Mouse (Mus musculus): ENCODE results near the gene Tmem53. TPM values are rescaled to one million over a fixed set of nuclear protein-coding genes. Genes with fewer than 3 reads are reported as not detected.

Gene Tmem53
- polyA plus RNA-seq, 1 experiment from 2014 or later: 4.9 TPM

DNA sequence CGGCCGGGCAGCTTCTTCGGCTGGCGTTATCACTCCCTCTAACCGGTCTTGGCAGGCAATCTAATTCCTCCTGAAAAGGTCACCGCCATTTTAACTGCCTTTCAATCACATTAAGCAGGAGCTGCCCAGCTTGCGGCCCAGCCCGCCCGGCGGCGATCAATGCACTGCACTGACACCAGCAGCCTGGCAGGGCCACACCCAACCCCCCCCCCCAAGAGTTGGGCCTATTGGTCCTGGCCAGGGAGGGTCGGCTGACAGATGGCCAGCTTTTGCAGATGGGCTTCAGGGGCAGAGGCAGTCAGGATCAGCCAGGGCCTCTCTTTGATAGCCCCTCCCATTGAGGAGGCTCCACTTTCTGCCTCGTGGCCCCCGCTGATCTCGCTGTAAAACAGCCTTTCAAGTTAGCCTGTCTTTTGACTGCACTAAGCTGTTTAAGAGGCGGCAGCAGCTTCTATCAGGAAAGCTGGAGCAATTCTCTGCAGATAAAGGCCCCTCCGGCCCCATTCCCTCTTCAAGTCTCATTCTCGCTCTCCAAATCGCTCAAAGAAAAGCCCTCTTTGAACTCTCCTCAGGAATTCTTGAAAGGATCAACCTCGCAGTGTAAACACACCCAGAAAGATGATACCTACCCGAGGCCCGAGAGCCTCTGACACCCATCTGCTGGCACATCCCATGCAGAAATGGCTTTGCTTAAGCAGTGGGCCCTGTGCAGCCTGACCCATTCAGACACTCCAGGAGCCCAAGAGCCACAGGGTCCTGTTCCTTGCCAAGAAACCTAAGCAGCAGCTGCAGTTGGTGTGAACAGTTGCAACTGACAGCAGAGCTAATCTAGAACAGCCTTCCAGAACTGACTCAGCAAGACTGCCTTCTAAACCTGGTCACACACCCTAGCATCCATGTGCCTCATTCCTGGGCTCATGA, 31.8 kb downstream of the Tmem53 start:
- no peak overlapping the region for H3K27ac ChIP-seq (ENCODE audit: low read depth, low read length)

GRCm38 (mm10) chr4:117284363-117284762, 32.6 kb downstream of the Tmem53 start:
- H3K4me2 ChIP-seq: no peak overlapping the region
- WGBS: 68% methylated on average over 4 of the region's 4 CpGs
- H3K36me3 ChIP-seq (ENCODE audit: control insufficient read depth, insufficient read depth, low read length): peaks cover 35% of the 10 kb centered on the region

More for the DNA sequence above, 31.8 kb downstream of the Tmem53 start:
- no peak overlapping the region for H3K4me2 ChIP-seq
- H3K36me3 ChIP-seq (ENCODE audit: control insufficient read depth, insufficient read depth, low read length): peaks cover 40% of the 10 kb centered on the region
- ATAC-seq (replicated peaks; ENCODE audit: low FRiP score): no peak
- 48% methylated on average over 22 of the region's 22 CpGs for WGBS
- no peaks in the 10 kb centered on the region for H3K9me3 ChIP-seq (ENCODE audit: control insufficient read depth, low read length)
- no peaks in the 10 kb centered on the region for H3K27me3 ChIP-seq (replicated peaks; ENCODE audit: control insufficient read depth, insufficient read depth, low read length)
- peaks cover 12% of the 10 kb centered on the region for H3K4me1 ChIP-seq (replicated peaks; ENCODE audit: control insufficient read depth, insufficient read depth, low read length)
- no peak overlapping the region for H3K9ac ChIP-seq (ENCODE audit: low read depth, low read length)
- DNase-seq (ENCODE audit: low spot score): no peak
- H3K4me3 ChIP-seq (ENCODE audit: low read depth, low read length): no peak overlapping the region

DNA sequence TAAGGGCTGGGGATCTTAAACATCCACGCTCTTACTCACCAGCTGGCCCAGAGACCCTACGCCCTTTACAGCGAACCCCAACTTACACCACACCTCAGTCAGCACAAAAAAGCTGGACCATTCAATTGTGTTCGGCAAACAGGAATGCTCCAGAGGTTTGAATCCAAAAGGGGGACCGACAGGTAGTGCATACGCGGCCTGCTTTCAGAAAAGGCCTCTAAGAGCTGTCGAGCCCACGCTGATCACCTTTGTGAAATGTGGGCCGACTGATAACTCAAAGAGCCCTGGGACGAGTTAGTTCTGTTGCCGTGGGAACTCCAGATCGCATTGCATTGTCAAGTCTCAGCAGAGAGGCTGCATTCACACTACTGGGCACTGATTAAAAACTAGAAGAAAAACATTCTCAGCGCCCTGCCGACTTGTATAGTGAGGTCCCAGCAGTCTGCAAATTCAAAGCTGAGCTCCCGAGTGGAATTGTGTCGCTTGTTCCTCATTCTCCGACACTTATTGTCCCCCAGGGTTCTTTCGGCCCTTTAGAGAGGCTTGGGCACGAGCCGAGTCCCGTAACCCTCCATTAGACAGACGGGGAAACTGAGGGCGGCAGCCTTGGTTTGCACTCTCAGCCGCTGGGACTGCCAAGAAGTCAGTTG, 36.7 kb downstream of the Tmem53 start:
- Histone ChIP-seq H3K27me3 (replicated peaks; ENCODE audit: control insufficient read depth, insufficient read depth, low read length) (no peaks in the 10 kb centered on the region), H3K4me2 (peak overlapping the region; percentile 75), H3K9me3 (ENCODE audit: control insufficient read depth, low read length) (no peaks in the 10 kb centered on the region), H3K4me1 (replicated peaks; ENCODE audit: control insufficient read depth, insufficient read depth, low read length) (peaks cover 17% of the 10 kb centered on the region), H3K4me3 (ENCODE audit: low read depth, low read length) (peak overlapping the region; percentile 81), H3K36me3 (ENCODE audit: control insufficient read depth, insufficient read depth, low read length) (peaks cover 23% of the 10 kb centered on the region), H3K9ac (ENCODE audit: low read depth, low read length) (peak overlapping the region; percentile 84), H3K27ac (ENCODE audit: low read depth, low read length) (peak overlapping the region; percentile 97)
- WGBS: 24% methylated on average over 25 of the region's 25 CpGs
- DNase-seq (ENCODE audit: low spot score): no peak
- ATAC-seq (replicated peaks; ENCODE audit: low FRiP score): peak; percentile 21

More at GRCm38 (mm10) chr4:117284363-117284762, 32.6 kb downstream of the Tmem53 start:
- H3K9ac ChIP-seq (ENCODE audit: low read depth, low read length): no peak overlapping the region
- DNase-seq (ENCODE audit: low spot score): no peak
- ATAC-seq (replicated peaks; ENCODE audit: low FRiP score): no peak
- H3K4me1 ChIP-seq (replicated peaks; ENCODE audit: control insufficient read depth, insufficient read depth, low read length): peaks cover 13% of the 10 kb centered on the region
- H3K4me3 ChIP-seq (ENCODE audit: low read depth, low read length): no peak overlapping the region
- H3K9me3 ChIP-seq (ENCODE audit: control insufficient read depth, low read length): no peaks in the 10 kb centered on the region
- H3K27me3 ChIP-seq (replicated peaks; ENCODE audit: control insufficient read depth, insufficient read depth, low read length): no peaks in the 10 kb centered on the region
- H3K27ac ChIP-seq (ENCODE audit: low read depth, low read length): no peak overlapping the region

- Histone ChIP-seq H3K9me3 (ENCODE audit: control insufficient read depth, low read length) (no peaks in the 10 kb centered on the region), H3K27me3 (replicated peaks; ENCODE audit: control insufficient read depth, insufficient read depth, low read length) (no peaks in the 10 kb centered on the region), H3K4me3 (ENCODE audit: low read depth, low read length) (peak overlapping the region; percentile 81), H3K36me3 (ENCODE audit: control insufficient read depth, insufficient read depth, low read length) (peaks cover 23% of the 10 kb centered on the region), H3K27ac (ENCODE audit: low read depth, low read length) (peak overlapping the region; percentile 97), H3K4me1 (replicated peaks; ENCODE audit: control insufficient read depth, insufficient read depth, low read length) (peaks cover 13% of the 10 kb centered on the region), H3K4me2 (peak overlapping the region; percentile 75), H3K9ac (ENCODE audit: low read depth, low read length) (peak overlapping the region; percentile 84)
- peak; percentile 86 for DNase-seq (ENCODE audit: low spot score)
- WGBS: 2% methylated on average over 77 of the region's 80 CpGs
- peak; percentile 89 for ATAC-seq (replicated peaks; ENCODE audit: low FRiP score)
Observed at GRCm38 (mm10) chr4:117288927-117289801, 37.4 kb downstream of the Tmem53 start.

DNA sequence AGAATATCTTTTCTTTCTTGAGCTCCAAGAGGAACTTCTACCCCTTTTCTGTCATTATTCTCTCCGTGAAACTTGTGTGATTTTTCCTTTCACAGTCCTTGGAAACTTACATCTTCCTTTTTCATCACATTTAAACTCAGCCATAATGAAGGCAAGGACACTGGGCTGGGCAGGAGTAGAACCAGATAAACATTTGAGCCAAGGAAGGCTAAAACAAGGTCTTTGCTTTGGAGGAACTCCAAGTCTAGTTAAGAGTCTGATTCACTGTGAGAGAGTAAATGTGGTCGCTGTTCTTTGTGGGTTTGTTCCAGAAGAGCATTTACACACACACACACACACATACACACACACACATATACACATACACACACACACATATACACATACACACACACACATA, 39.9 kb downstream of the Tmem53 start:
- peaks cover 13% of the 10 kb centered on the region for H3K4me1 ChIP-seq (replicated peaks; ENCODE audit: control insufficient read depth, insufficient read depth, low read length)
- no peak for ATAC-seq (replicated peaks; ENCODE audit: low FRiP score)
- no peak overlapping the region for H3K9ac ChIP-seq (ENCODE audit: low read depth, low read length)
- H3K27ac ChIP-seq (ENCODE audit: low read depth, low read length): no peak overlapping the region
- H3K36me3 ChIP-seq (ENCODE audit: control insufficient read depth, insufficient read depth, low read length): peaks cover 4% of the 10 kb centered on the region; the same call in 1 of the 2 replicates
- WGBS: 79% methylated on average over 2 of the region's 2 CpGs
- no peak overlapping the region for H3K4me3 ChIP-seq (ENCODE audit: low read depth, low read length)
- no peaks in the 10 kb centered on the region for H3K9me3 ChIP-seq (ENCODE audit: control insufficient read depth, low read length)
- H3K27me3 ChIP-seq (replicated peaks; ENCODE audit: control insufficient read depth, insufficient read depth, low read length): no peaks in the 10 kb centered on the region
- no peak overlapping the region for H3K4me2 ChIP-seq
- DNase-seq (ENCODE audit: low spot score): no peak

- Histone ChIP-seq H3K4me2 (no peak overlapping the region), H3K9ac (ENCODE audit: low read depth, low read length) (no peak overlapping the region), H3K4me1 (replicated peaks; ENCODE audit: control insufficient read depth, insufficient read depth, low read length) (no peaks in the 10 kb centered on the region), H3K27me3 (replicated peaks; ENCODE audit: control insufficient read depth, insufficient read depth, low read length) (peaks cover 15% of the 10 kb centered on the region), H3K36me3 (ENCODE audit: control insufficient read depth, insufficient read depth, low read length) (no peaks in the 10 kb centered on the region), H3K9me3 (ENCODE audit: control insufficient read depth, low read length) (no peaks in the 10 kb centered on the region), H3K27ac (ENCODE audit: low read depth, low read length) (no peak overlapping the region), H3K4me3 (ENCODE audit: low read depth, low read length) (no peak overlapping the region)
- DNase-seq (ENCODE audit: low spot score): no peak
- 83% methylated on average over 19 of the region's 19 CpGs for WGBS
- ATAC-seq (replicated peaks; ENCODE audit: low FRiP score): no peak
Observed at GRCm38 (mm10) chr4:117296849-117297593, 45.3 kb downstream of the Tmem53 start.

DNA sequence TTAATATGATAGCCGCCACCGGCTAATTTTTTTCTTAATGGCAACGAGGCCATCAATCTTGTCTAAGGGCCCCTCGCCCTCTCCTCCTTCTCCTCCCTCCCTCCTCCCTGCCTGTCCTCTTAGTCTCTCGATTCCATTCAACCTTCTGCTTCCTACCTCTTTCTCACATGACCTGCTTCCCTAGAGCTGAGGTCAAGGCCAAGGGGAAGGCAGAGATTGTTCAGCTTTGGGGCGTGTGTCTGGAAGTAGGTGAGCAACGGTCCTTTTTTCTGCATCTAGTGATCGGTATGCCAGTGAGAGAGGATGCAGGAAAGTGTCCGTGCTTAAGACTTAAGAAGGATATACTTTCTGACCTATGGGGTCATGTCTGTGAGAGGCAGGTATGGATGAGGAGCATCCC, 46.1 kb downstream of the Tmem53 start:
- peaks cover 23% of the 10 kb centered on the region for H3K27me3 ChIP-seq (replicated peaks; ENCODE audit: control insufficient read depth, insufficient read depth, low read length)
- 76% methylated on average over 9 of the region's 9 CpGs for WGBS
- no peak for ATAC-seq (replicated peaks; ENCODE audit: low FRiP score)

DNA sequence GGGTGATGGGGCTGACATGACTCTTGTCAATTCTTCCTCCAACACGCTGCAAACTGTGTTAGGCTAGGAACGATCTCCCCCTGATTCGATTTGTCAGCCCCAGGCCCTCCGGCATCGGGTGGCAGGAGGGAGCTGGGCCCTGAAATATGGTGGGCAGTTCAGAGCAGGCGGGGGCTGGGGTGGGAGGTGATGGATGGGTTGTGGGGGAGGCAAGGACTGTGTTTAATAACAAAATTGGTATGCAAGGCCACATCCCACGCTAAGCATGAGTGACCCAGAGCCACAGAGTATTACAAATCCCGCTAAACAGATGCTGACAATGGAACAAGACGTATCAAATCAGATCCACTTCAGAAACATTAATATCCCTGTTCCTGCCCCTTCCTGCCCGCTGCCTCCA, 48.2 kb downstream of the Tmem53 start:
- H3K4me3 ChIP-seq (ENCODE audit: low read depth, low read length): no peak overlapping the region
- H3K27me3 ChIP-seq (replicated peaks; ENCODE audit: control insufficient read depth, insufficient read depth, low read length): peaks cover 44% of the 10 kb centered on the region
- WGBS: 85% methylated on average over 10 of the region's 10 CpGs
- no peak overlapping the region for H3K27ac ChIP-seq (ENCODE audit: low read depth, low read length)
- DNase-seq (ENCODE audit: low spot score) (no peak), ATAC-seq (replicated peaks; ENCODE audit: low FRiP score) (no peak)
- no peak overlapping the region for H3K9ac ChIP-seq (ENCODE audit: low read depth, low read length)
- H3K4me1 ChIP-seq (replicated peaks; ENCODE audit: control insufficient read depth, insufficient read depth, low read length): peaks cover 12% of the 10 kb centered on the region
- H3K36me3 ChIP-seq (ENCODE audit: control insufficient read depth, insufficient read depth, low read length): no peaks in the 10 kb centered on the region
- no peak overlapping the region for H3K4me2 ChIP-seq
- H3K9me3 ChIP-seq (ENCODE audit: control insufficient read depth, low read length): no peaks in the 10 kb centered on the region

More for the DNA sequence above, 46.1 kb downstream of the Tmem53 start:
- H3K36me3 ChIP-seq (ENCODE audit: control insufficient read depth, insufficient read depth, low read length): no peaks in the 10 kb centered on the region
- H3K27ac ChIP-seq (ENCODE audit: low read depth, low read length): no peak overlapping the region
- 0 out of 2 replicates have a peak, but pooled peaks cover 3% of the 10 kb centered on the region for H3K4me1 ChIP-seq (replicated peaks; ENCODE audit: control insufficient read depth, insufficient read depth, low read length)
- no peak overlapping the region for H3K9ac ChIP-seq (ENCODE audit: low read depth, low read length)
- no peak for DNase-seq (ENCODE audit: low spot score)
- no peaks in the 10 kb centered on the region for H3K9me3 ChIP-seq (ENCODE audit: control insufficient read depth, low read length)
- H3K4me2 ChIP-seq: no peak overlapping the region
- no peak overlapping the region for H3K4me3 ChIP-seq (ENCODE audit: low read depth, low read length)

All from liver, embryonic 11.5 days (tissue).